In genomic region chr7:25903156-25903555, GRCm38 (mm10) we compare ENCODE assay signal across 20 mouse cellular contexts. TPM values are rescaled to one million over a fixed set of nuclear protein-coding genes. Genes with fewer than 3 reads are reported as not detected.
DNase-seq lines count a peak whose midpoint lies in the region; ATAC-seq and TF ChIP-seq lines count a peak whose summit lies in the region.
"Had no signal": no experiment of that assay in that cellular context is flagged by ENCODE, and none has a peak within 500 bp of the region (broad histone marks: within the 10 kb centered on the region; RNA-seq: fewer than 3 reads in every experiment).

No protein-coding gene starts in this region.

- peak; percentile 49 for TF ChIP-seq CTCF in liver, adult 2 months (IDR thresholded peaks at IDR 0.05; ENCODE audit: low read depth, low read length)

- WGBS in liver, adult 2 months: 57% methylated on average over 14 of the region's 14 CpGs

- H3K4me3 ChIP-seq in liver, adult 2 months (ENCODE audit: insufficient read depth, low read depth, low read length): no peak overlapping the region
- H3K4me3 ChIP-seq: erythroblast, embryonic 14.5 days; heart, embryonic 12.5 days; hindbrain, embryonic 13.5 days; midbrain, embryonic 13.5 days; neural tube, embryonic 13.5 days had no signal

- no peak overlapping the region for H3K9ac ChIP-seq in liver, adult 2 months (ENCODE audit: low read depth, low read length)
- H3K9ac ChIP-seq: heart, embryonic 12.5 days; hindbrain, embryonic 13.5 days; midbrain, embryonic 13.5 days; neural tube, embryonic 13.5 days had no signal

- no peak overlapping the region for H3K27ac ChIP-seq in liver, adult 2 months (replicated peaks; ENCODE audit: insufficient read depth, low read depth, low read length)
- H3K27ac ChIP-seq: hindbrain, embryonic 13.5 days; midbrain, embryonic 13.5 days; neural tube, embryonic 13.5 days had no signal

- peaks cover 5% of the 10 kb centered on the region; the same call in 1 of the 2 replicates for H3K27me3 ChIP-seq in liver, adult 2 months (ENCODE audit: control insufficient read depth, insufficient read depth, low read length)
- H3K27me3 ChIP-seq: hindbrain, embryonic 13.5 days; midbrain, embryonic 13.5 days; neural tube, embryonic 13.5 days had no signal

- DNase-seq in embryo, embryonic 9.5 days (ENCODE audit: extremely low spot score): peak; percentile 17
- no peak for DNase-seq in embryo, embryonic 10.5 days (ENCODE audit: low spot score)
- DNase-seq in liver, adult 2 months (ENCODE audit: extremely low read depth, low read depth, low spot score): no peak
- no peak for DNase-seq in liver
- DNase-seq in CD4-positive helper T cell, adult 2 months (ENCODE audit: low read depth, low spot score): peak; percentile 8
- DNase-seq in induced T-regulatory cell, adult 2 months (ENCODE audit: low read depth): peak; percentile 16
- DNase-seq: cerebellum, adult 2 months; gastrocnemius, postnatal 10 days; right cerebral cortex, postnatal 4 days; thymus, postnatal 36 days had no signal

- H3K4me1 ChIP-seq in liver, adult 2 months (ENCODE audit: control insufficient read depth, insufficient read depth, low read length): peaks cover 4% of the 10 kb centered on the region; the same call in 1 of the 2 replicates
- H3K4me1 ChIP-seq: heart, embryonic 12.5 days; hindbrain, embryonic 13.5 days; midbrain, embryonic 13.5 days; neural tube, embryonic 13.5 days had no signal

- TF ChIP-seq POLR2A in liver, adult 2 months (IDR thresholded peaks at IDR 0.05; ENCODE audit: extremely low read depth, insufficient read depth, low read length): no peak

- no peaks in the 10 kb centered on the region for H3K36me3 ChIP-seq in liver, adult 2 months (ENCODE audit: control insufficient read depth, insufficient read depth, low read length)
- H3K36me3 ChIP-seq: heart, embryonic 12.5 days; hindbrain, embryonic 13.5 days; midbrain, embryonic 13.5 days; neural tube, embryonic 13.5 days had no signal

- H3K79me2 ChIP-seq in liver, adult 2 months (ENCODE audit: control insufficient read depth, insufficient read depth, low read length): no peaks in the 10 kb centered on the region

- ATAC-seq in frontal cortex, adult (ENCODE audit: low TSS enrichment): no peak
- no peak for ATAC-seq in erythroblast, adult 5-6 weeks (replicated peaks; ENCODE audit: low FRiP score, poor library complexity, severe bottlenecking)
- ATAC-seq: forebrain, embryonic 16.5 days; midbrain, embryonic 13.5 days had no signal

RNA-seq across cellular contexts. Expression of gene Cyp2b10, which starts 5.7 kb away (rescaled TPM):
- 95.3 and 137 TPM in 2 replicates for total RNA-seq in liver, adult 2 months (2014; rRNA removed)
- polyA plus RNA-seq in liver, adult 2 months (2012; rRNA removed): 21.6 and 78.3 TPM in 2 replicates
- not detected in 2 replicates for total RNA-seq in erythroblast, adult 5-6 weeks (2015; ENCODE audit: low replicate concordance)
- not detected in 2 replicates for total RNA-seq in erythroblast, adult 5-6 weeks (2017; ENCODE audit: low replicate concordance)
- total RNA-seq: gastrocnemius, postnatal 10 days; layer of hippocampus, postnatal 14 days had no signal
- polyA plus RNA-seq: cerebellum, adult 2 months; erythroblast, embryonic 14.5 days; forebrain, embryonic 16.5 days; heart, embryonic 12.5 days; hindbrain, embryonic 13.5 days; kidney, embryonic 16.5 days; midbrain, embryonic 13.5 days; neural tube, embryonic 13.5 days had no signal

Comparison
In these comparisons a context has a peak if more than half of its experiments do, and no peak if none do; other contexts are left out.
1. DNase-seq: peak in embryo, embryonic 9.5 days (single experiment), CD4-positive helper T cell, adult 2 months (single experiment) and induced T-regulatory cell, adult 2 months (single experiment); none in embryo, embryonic 10.5 days (single experiment), liver, adult 2 months (single experiment) and liver (single experiment).
2. RNA of gene Cyp2b10, which starts 5.7 kb away (total RNA-seq): 95.3 to 137 TPM in liver, adult 2 months; not detected in erythroblast, adult 5-6 weeks; every median in the first group is over 10 times any median in the second.